In the genomic region with DNA sequence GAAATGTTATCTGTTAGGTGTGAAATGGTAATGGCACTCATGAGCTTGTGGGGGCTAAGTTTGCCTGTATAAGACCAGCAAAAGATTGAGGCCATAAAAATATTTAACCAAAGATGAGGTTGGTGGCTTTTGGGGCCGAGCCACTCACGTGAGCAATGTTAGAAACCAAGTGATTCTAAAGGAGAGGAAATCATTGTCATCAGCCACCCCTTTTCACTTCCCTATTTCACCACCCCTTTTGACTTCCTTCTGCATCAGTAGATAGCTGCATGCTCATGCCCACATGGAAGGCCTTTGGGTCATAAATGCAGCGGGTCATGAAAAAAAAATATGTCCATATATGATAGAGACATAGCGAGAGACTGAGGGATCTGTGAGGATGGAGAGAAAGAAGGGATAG, we compare ENCODE assay signal across 19 mouse cellular contexts. TPM values are rescaled to one million over a fixed set of nuclear protein-coding genes. Genes with fewer than 3 reads are reported as not detected.
DNase-seq lines count a peak whose midpoint lies in the region; ATAC-seq and TF ChIP-seq lines count a peak whose summit lies in the region.
"Had no signal": no experiment of that assay in that cellular context is flagged by ENCODE, and none has a peak within 500 bp of the region (broad histone marks: within the 10 kb centered on the region; RNA-seq: fewer than 3 reads in every experiment).

No protein-coding gene starts in this region.

- intact Hi-C loops in gastrocnemius, adult 2 months (cut with DNase I), result no loop called here

- H3K4me1 ChIP-seq in liver, adult 2 months (ENCODE audit: control insufficient read depth, insufficient read depth, low read length), result no peaks in the 10 kb centered on the region
- no peaks in the 10 kb centered on the region for H3K4me1 ChIP-seq in liver, embryonic 12.5 days
- H3K4me1 ChIP-seq in MEL (ENCODE audit: control insufficient read depth in 1 of 2, insufficient read depth in 2 of 2, low read length in 2 of 2), result peaks cover 0 to 2% of the 10 kb centered on the region in 2 experiments; a peak in 1 of 4 replicates
- H3K4me1 ChIP-seq: forebrain, embryonic 12.5 days; limb, embryonic 13.5 days; midbrain, embryonic 10.5 days; neural tube, embryonic 15.5 days had no signal

- H3K9ac ChIP-seq in liver, adult 2 months (ENCODE audit: low read depth, low read length), result no peak overlapping the region
- H3K9ac ChIP-seq in liver, embryonic 12.5 days, result no peak overlapping the region
- no peak overlapping the region for H3K9ac ChIP-seq in MEL (ENCODE audit: control insufficient read depth, low read depth, low read length, poor library complexity, severe bottlenecking)
- H3K9ac ChIP-seq: forebrain, embryonic 12.5 days; limb, embryonic 13.5 days; liver, postnatal 0 days; neural tube, embryonic 15.5 days had no signal

- 66% methylated on average over 4 of the region's 4 CpGs for WGBS in liver, adult 2 months
- WGBS in liver, embryonic 12.5 days (ENCODE audit: insufficient replicate concordance), result 27% methylated on average over 4 of the region's 4 CpGs

- no peak overlapping the region for H3K4me3 ChIP-seq in liver, adult 2 months (ENCODE audit: insufficient read depth, low read depth, low read length)
- H3K4me3 ChIP-seq in liver, embryonic 12.5 days, result no peak overlapping the region
- H3K4me3 ChIP-seq in MEL (ENCODE audit: control insufficient read depth in 1 of 2, insufficient read depth in 1 of 2, low read depth in 2 of 2, low read length in 2 of 2), result no peak overlapping the region
- no peak overlapping the region for H3K4me3 ChIP-seq in gastrocnemius, adult 2 months
- H3K4me3 ChIP-seq: forebrain, embryonic 12.5 days; limb, embryonic 13.5 days; midbrain, embryonic 10.5 days; neural tube, embryonic 15.5 days had no signal

- TF ChIP-seq EP300 in MEL (IDR thresholded peaks at IDR 0.05; ENCODE audit: low read depth in 1 of 2, low read length in 2 of 2), result peak; percentile 37 to 60; a peak in 2 of 4 replicates

- H3K4me2 ChIP-seq in liver, embryonic 12.5 days, result no peak overlapping the region
- H3K4me2 ChIP-seq: forebrain, embryonic 12.5 days; limb, embryonic 13.5 days; neural tube, embryonic 15.5 days had no signal

- no peaks in the 10 kb centered on the region for H3K27me3 ChIP-seq in liver, adult 2 months (ENCODE audit: control insufficient read depth, insufficient read depth, low read length)
- H3K27me3 ChIP-seq in liver, embryonic 12.5 days (replicated peaks), result no peaks in the 10 kb centered on the region
- no peaks in the 10 kb centered on the region for H3K27me3 ChIP-seq in MEL (ENCODE audit: control insufficient read depth in 1 of 2, insufficient read depth in 2 of 2, low read length in 2 of 2)
- H3K27me3 ChIP-seq: forebrain, embryonic 12.5 days; limb, embryonic 13.5 days; neural tube, embryonic 15.5 days had no signal

- no peaks in the 10 kb centered on the region for H3K36me3 ChIP-seq in liver, adult 2 months (ENCODE audit: control insufficient read depth, insufficient read depth, low read length)
- no peaks in the 10 kb centered on the region for H3K36me3 ChIP-seq in liver, embryonic 12.5 days
- H3K36me3 ChIP-seq in MEL (ENCODE audit: control insufficient read depth in 1 of 2, insufficient read depth in 2 of 2, low read length in 2 of 2), result no peaks in the 10 kb centered on the region
- H3K36me3 ChIP-seq: forebrain, embryonic 12.5 days; limb, embryonic 13.5 days; midbrain, embryonic 10.5 days; neural tube, embryonic 15.5 days had no signal

- H3K27ac ChIP-seq in liver, adult 2 months (replicated peaks; ENCODE audit: insufficient read depth, low read depth, low read length), result no peak overlapping the region
- no peak overlapping the region for H3K27ac ChIP-seq in liver, embryonic 12.5 days
- no peak overlapping the region for H3K27ac ChIP-seq in MEL (ENCODE audit: control insufficient read depth, low read depth, low read length)
- H3K27ac ChIP-seq in gastrocnemius, adult 2 months, result no peak overlapping the region
- H3K27ac ChIP-seq: forebrain, embryonic 12.5 days; limb, embryonic 13.5 days; midbrain, embryonic 10.5 days; neural tube, embryonic 15.5 days had no signal

- no peak for TF ChIP-seq CTCF in liver, adult 2 months (IDR thresholded peaks at IDR 0.05; ENCODE audit: low read depth, low read length)
- no peak for TF ChIP-seq CTCF in MEL (IDR thresholded peaks at IDR 0.05 in 2 of 3, conservative IDR thresholded peaks at IDR 0.05 in 1 of 3; ENCODE audit: control insufficient read depth in 1 of 3, insufficient read depth in 1 of 3, low read depth in 2 of 3, low read length in 3 of 3, poor library complexity in 1 of 3, severe bottlenecking in 1 of 3)
- no peak for TF ChIP-seq CTCF in gastrocnemius, adult 2 months (IDR thresholded peaks at IDR 0.05)

- H3K9me3 ChIP-seq in liver, embryonic 12.5 days (replicated peaks), result no peaks in the 10 kb centered on the region
- H3K9me3 ChIP-seq in MEL (replicated peaks; ENCODE audit: insufficient read depth, low read length), result no peaks in the 10 kb centered on the region
- H3K9me3 ChIP-seq: forebrain, embryonic 12.5 days; limb, embryonic 13.5 days; midbrain, embryonic 10.5 days; neural tube, embryonic 15.5 days had no signal

- no peak for TF ChIP-seq RAD21 in MEL (IDR thresholded peaks at IDR 0.05; ENCODE audit: low read depth, low read length)

- no peaks in the 10 kb centered on the region for H3K79me2 ChIP-seq in liver, adult 2 months (ENCODE audit: control insufficient read depth, insufficient read depth, low read length)
- H3K79me2 ChIP-seq in MEL (ENCODE audit: control insufficient read depth, insufficient read depth, low read length, poor library complexity), result no peaks in the 10 kb centered on the region

- TF ChIP-seq POLR2A in liver, adult 2 months (IDR thresholded peaks at IDR 0.05; ENCODE audit: extremely low read depth, insufficient read depth, low read length), result no peak
- no peak for TF ChIP-seq POLR2A in MEL (IDR thresholded peaks at IDR 0.05; ENCODE audit: control insufficient read depth in 1 of 2, insufficient read depth in 1 of 2, low read depth in 1 of 2, low read length in 2 of 2, poor library complexity in 1 of 2)

- peak; percentile 3 for DNase-seq in liver, adult 2 months (ENCODE audit: extremely low read depth, low read depth, low spot score)
- peak; percentile 62 for DNase-seq in MEL (ENCODE audit: low read depth, low spot score)
- peak; percentile 63 to 71 for DNase-seq in spleen, postnatal 36 days (ENCODE audit: low spot score in 2 of 2)
- DNase-seq in gastrocnemius, adult 2 months, result no peak
- no peak for DNase-seq in adrenal gland, postnatal 25 days
- DNase-seq: cerebellum, adult 2 months; embryo, embryonic 11 days; liver, postnatal 0 days had no signal

- ATAC-seq in liver, embryonic 12.5 days, result no peak
- peak; percentile 100 for ATAC-seq in megakaryocyte progenitor cell, adult 5-6 weeks (replicated peaks; ENCODE audit: poor library complexity)
- ATAC-seq: activated CD4-positive, CD25-positive, alpha-beta regulatory T cell, adult 4 months; CD4-positive, CD25-positive, alpha-beta regulatory T cell, adult 4 months; liver, postnatal 0 days had no signal

TF ChIP-seq in MEL, 35 proteins besides CTCF, POLR2A, EP300 and RAD21:
- TF ChIP-seq BHLHE40 (IDR thresholded peaks at IDR 0.05; ENCODE audit: borderline replicate concordance, low read depth, low read length) (peak; percentile 90), GATA1 (IDR thresholded peaks at IDR 0.05; ENCODE audit: low read depth, low read length) (0 out of 2 replicates have a peak, but pooled peaks have one; percentile 21), USF1 (IDR thresholded peaks at IDR 0.05; ENCODE audit: low read depth, low read length) (peak; percentile 51; the same call in 1 of the 2 replicates), RCOR1 (IDR thresholded peaks at IDR 0.05; ENCODE audit: low read depth, low read length) (0 out of 2 replicates have a peak, but pooled peaks have one; percentile 14), MYC (IDR thresholded peaks at IDR 0.05; ENCODE audit: low read depth, low read length) (0 out of 2 replicates have a peak, but pooled peaks have one; percentile 28), TCF12 (IDR thresholded peaks at IDR 0.05; ENCODE audit: low read depth, low read length) (no peak), MAFK (IDR thresholded peaks at IDR 0.05; ENCODE audit: borderline replicate concordance, low read depth, low read length) (no peak), ETS1 (IDR thresholded peaks at IDR 0.05; ENCODE audit: low read depth, low read length) (no peak), SIN3A (IDR thresholded peaks at IDR 0.05; ENCODE audit: low read length) (no peak), TAL1 (IDR thresholded peaks at IDR 0.05; ENCODE audit: low read length) (peak; percentile 19; the same call in 1 of the 2 replicates)

RNA-seq across cellular contexts. Expression of a gene that starts 29.5 kb away (rescaled TPM):
- not detected in 2 replicates for total RNA-seq in liver, adult 2 months (2014; rRNA removed)
- not detected in 2 replicates for polyA plus RNA-seq in liver, adult 2 months (2012; rRNA removed)
- not detected in 2 replicates for polyA plus RNA-seq in liver, embryonic 12.5 days (2016; fragmentation: Nextera tagmentation; extraction: Ambion mirVana)
- total RNA-seq in MEL (2012; rRNA removed), result not detected in 2 replicates
- not detected for polyA plus RNA-seq in MEL (2012; ENCODE audit: insufficient read depth in 1 of 2, insufficient read length in 2 of 2, low read depth in 1 of 2, low replicate concordance in 2 of 2, missing spikeins in 1 of 2)
- not detected in 2 replicates for total RNA-seq in megakaryocyte progenitor cell, adult 5-6 weeks (2015)
- not detected in 2 replicates for total RNA-seq in megakaryocyte progenitor cell, adult 5-6 weeks (2017)
- not detected for total RNA-seq in gastrocnemius, adult 2 months (2021)
- total RNA-seq in adrenal gland, postnatal 25 days (2021), result not detected in 2 replicates
- total RNA-seq: heart, postnatal 25 days had no signal
- polyA plus RNA-seq: activated CD4-positive, CD25-positive, alpha-beta regulatory T cell, adult 4 months; CD4-positive, CD25-positive, alpha-beta regulatory T cell, adult 4 months; cerebellum, adult 2 months; forebrain, embryonic 12.5 days; gonadal fat pad, adult 2 months; kidney, embryonic 14.5 days; limb, embryonic 13.5 days; liver, postnatal 0 days; midbrain, embryonic 10.5 days; neural tube, embryonic 15.5 days had no signal

Comparison
In these comparisons a context has a peak if more than half of its experiments do, and no peak if none do; other contexts are left out.
1. DNase-seq: peak in liver, adult 2 months (single experiment), MEL (single experiment) and spleen, postnatal 36 days (2 of 2); none in gastrocnemius, adult 2 months (single experiment) and adrenal gland, postnatal 25 days (single experiment).